Mouse (Mus musculus) A20 (cell line): ENCODE results near the gene Boc.

Experiments
- DNase-seq: peaks from one replicate; pipeline ENCODE4 v3.0.0-alpha.2; 2011; ENCODE audit warnings: low read depth, low spot score

The Boc gene

DNA sequence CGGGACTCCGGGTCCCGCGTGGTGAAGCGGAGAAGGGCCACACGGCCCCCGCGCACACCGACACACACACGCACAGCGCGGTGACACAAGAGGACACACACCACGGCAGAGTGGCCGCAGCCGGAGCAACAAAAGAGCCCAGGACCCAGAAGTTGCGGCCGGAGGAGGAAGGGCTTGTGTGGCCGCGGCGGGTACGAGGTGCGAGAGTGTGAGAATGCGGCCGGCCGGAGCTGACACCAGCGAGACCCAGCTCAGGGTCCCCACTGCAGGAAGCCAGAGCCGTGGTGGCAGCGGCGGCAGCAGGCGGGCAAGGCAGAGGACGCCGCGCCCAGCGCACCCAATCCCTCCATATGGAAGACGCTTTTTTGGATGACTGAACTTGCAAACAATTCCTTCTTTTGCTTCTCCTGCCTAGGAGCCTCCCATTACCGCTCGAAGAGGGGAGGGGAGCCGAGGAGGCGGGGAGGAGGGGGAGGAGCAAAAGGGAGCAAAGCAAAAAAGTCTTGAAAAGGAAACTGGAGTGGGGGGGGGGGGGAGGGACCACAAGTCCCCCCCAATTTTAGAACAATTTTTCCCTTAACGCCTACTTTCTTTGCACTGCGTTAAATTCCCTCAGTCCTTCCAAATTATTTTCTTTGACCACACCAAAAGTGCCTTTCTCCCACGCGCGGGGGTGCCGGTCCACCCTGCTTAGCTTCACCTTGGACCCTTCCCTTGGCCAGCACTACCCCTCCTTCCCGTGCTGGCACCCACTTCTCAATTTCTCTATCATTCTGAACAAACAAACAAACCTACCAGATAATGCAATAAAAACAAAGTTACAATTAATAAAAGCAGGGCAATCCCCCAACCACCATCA lies at the start of gene Boc:
Gene Boc, minus strand, starts transcription at position 427 of the 859 bp plus-strand sequence.
- no peak for DNase-seq

DNA sequence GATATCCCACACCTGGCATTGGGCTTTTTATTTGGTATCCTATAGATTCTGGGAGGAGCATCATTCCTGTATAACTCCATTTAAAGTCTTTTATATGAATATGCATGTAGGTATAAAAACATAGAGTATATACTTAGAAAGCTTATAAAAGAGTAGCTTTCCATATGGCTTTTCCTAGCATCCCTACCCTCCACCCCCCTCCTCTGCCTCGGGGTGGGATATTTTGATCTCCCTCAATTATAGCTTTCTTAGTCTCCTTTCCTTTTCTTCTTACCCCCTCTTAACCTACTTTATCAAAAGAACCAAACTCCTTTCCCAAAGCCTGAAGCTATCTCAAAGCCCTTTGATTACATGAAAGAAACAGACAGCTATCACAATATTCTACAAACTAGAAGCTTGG lies 47.9 kb upstream of the Boc start:
- DNase-seq = no peak

DNA sequence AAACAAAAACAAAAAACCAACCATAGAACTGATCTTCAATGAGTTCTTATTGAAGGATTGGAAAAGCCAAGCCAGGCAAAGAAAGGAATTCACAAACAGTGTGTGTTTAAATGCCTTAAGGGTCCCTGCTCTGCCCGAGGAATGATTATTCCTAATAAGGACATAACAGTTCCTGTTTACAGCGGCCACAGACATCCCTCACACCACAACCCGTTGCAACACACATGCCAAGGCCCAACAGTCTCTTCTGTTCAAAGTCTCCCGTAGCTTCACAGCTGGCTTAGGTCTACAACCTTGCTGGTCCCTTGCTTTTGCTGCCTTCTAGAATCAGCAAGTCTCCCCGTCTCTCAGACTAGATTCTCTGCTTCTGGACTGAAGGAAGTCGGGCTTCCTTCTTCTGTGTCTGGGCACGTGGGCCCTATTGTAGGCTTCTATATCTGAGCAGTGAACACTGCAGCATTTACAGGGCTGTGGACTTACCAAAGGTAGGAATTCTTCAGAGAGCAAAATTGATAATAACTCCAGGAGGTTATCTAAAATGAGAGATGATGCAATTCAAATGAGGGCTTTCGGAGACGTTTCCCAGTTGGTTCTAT lies 45.4 kb upstream of the Boc start:
- no peak for DNase-seq

DNA sequence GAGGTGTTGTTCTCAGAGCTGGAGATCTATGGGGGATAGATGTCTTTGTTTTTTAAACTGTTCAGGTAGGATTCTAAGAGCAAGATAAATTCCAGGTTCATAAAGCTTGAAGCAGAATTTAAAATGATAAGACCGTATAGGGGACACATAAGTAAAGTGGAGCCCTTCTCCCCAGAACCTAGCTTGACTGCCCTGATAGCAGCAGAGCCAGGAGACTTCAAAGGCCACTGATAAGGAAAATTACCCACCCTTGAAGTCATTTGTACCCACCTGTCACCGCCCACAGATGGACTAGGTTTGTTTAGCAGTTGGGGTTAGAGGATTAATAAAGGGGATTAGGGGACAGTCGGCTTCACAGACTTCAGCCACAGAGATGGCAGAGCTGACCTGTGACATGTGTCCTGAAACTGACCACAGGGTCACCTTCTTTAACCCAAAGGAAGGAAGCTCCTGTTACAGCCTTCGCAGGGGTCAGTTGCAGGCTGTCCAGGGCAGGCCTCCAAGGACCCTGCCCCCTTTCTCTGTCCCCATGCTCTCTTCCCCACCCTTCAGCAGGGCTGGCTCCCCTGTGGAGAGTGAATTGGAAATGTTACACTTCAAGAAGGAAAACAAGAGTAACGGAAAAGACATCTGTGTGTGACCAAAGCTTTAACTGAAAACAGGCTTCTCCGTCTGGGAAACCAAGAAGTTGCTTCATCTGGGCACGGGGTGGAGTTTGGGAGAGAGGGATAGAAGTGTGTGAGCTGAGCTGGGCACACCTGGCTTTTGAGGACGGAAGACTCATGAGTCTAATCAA lies 43.5 kb upstream of the Boc start:
- no peak for DNase-seq

DNA sequence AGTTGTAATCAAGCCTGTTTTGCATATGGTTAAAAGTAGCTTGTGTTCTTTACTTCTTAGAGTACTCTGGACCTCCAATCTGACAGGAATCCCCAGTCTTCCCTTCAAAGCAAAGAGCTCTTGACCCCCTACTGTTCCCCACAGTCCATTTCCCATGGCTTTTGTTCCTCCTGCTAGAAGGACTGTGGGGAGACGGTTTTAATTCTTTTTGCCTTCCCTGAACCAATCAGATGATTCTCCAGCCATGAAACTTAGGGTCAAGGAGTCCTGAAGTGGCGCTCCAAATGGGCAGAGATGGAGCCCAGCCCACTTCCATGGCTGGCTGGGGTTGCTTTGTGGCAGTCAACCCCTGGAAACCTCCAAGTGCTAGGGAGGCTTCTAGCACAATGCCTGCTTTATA lies 42.5 kb upstream of the Boc start:
- DNase-seq = no peak

DNA sequence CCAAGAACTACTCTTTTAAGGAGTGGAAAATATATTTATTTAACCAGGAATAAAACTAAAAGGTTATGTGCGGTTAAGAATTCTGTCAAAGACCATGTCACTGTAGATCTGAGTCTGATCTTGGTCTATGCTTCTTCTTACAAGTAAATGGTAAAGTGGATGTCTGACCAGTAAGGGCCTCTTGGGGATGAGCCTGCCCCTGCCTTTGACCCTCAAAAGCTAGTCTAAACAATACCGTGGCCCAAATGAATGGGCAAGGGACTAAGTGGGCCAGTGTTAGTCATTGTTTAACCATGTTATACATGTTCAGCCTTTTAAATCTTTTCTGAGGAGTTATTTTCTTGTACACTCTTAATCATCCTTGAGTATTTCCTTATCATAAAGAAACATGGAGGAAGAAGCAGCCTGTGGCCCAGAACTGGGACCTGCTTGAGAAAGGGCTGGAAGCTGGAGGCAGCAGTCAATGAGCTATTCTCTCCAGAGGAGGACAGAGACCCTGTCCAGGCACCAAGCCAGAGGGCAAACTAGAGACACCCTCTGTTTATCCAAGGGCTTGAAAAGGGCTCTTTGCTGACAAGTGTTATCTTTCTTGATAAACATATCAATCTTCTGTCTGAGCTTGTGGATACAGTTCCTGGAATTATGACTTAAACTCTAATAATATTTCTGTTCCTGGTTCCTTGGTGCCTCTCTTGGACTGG lies 38.6 kb upstream of the Boc start:
- DNase-seq = no peak

DNA sequence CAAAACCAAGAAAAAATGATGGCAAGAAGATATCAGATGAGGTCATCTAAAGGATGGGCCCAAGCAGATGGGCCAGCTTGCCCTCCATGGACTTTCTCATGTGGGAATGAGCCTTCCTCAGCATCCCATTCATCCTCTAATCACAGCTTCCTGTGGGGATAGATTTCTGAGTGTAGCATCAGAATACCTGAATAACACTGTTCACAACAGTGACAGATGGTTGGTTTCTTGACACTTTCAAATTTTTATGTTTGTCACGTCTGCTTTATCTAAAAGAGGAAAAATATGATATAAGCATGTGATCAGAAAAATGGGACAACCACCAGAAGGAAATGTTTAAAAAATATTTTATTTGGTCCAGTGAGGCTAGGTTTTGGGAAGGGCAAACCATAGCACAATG lies 30.8 kb upstream of the Boc start:
- no peak for DNase-seq

DNA sequence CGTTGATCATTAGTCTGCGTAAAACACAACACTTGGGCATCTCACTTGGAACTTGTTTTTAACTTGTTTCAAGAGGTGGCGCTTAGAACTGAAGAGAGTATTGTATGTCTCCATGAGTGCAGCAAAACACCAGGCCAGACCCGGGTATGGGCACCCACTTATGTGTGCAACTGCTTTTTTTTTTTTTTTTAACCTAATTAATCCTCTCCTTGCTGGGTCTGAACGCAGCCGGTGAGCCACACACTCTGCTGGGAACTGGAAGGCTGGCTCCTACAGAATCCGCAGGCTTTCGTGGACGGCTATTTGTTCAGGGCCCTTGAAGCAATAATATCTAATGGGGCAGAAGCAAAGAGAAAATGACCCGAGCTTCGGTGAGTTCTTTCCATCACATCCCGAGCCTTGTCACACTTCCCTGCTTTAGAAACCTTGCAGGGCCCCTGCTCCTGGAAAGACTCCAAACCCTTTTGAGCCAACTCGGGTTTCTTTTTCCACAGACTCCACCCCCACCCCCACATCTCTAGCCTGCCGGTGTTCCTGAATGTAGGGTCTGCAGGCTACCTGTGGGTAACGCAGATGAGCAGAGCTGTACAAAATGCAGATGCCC lies 20.8 kb upstream of the Boc start:
- no peak for DNase-seq

DNA sequence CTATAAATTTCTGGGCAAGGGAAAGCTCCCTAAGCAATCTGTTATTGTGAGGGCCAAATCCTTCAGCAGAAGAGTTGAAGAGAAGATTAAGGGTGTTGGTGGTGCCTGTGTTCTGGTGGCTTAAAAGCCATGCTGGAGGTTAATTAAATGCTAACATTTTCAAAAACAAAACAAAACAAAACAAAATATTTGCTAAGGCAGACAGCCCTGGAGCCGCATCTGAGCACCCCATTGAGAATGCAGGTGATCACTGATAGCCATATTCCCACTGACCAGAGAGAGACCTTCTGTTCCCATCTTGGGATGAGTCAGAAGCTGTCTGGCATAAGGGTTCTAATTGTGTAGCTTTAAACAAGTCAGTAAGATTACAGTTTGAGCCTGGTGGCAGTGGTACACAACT lies 19.9 kb upstream of the Boc start:
- DNase-seq = no peak

DNA sequence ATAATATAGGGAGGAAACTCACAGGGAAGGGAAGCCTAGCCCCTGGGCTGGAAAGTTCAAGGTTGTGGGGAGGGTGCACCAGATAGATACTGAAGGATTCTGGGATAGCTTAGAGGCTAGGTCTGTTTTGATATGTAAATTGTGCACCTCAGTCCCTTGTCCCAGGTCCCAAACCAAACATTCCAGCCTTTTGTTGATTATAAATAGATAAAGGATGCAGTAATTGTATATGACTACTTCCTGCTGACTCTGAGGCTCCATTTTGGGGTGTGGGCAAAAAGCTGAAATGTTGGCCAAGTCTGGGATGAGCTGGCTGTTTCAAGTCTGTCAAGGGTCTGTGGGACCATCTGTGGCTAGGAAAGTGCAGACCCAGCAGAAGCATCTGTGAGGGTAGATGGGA lies 9.4 kb upstream of the Boc start:
- DNase-seq = no peak

DNA sequence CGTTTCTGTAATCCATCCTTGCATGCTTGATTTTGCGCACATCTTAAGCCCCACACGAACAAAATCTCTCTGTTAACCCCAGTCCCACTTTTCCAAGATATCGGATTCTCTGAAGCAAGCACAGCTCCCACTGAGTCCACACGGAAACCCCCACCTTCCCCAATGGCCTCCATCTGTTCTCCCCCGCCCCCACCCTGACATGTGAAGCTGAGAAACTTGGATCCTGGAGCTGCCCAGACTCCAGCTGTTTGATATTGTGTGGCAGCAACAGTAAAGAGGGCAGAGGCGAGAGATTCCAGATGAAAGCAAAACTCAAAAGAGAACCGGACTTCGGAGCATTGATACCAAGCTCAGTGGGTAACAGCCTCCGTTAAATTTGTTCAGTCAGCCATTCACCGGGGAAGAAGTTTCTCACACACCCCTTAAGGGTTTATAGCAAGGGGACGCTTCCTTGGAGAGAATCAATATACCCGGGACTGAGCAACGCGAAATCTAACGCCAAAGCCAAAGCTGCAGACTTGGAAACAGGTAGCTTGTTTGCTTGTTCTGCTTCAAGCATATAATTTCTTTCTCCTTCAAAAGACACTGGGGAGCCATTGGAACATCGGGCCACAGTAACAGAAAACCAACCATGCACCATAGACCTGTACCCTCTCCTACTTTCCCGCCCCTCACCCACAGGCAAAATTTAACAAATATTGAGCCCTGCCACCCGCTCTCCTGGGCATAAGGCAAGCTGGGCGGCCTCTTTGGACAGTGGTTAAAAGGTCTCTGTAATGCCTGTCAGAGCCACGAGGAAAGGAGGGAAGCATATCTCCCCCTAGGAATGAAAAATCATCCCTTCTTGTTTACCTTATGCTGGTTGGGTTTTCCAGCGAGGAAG lies 6.9 kb upstream of the Boc start:
- DNase-seq = no peak

DNA sequence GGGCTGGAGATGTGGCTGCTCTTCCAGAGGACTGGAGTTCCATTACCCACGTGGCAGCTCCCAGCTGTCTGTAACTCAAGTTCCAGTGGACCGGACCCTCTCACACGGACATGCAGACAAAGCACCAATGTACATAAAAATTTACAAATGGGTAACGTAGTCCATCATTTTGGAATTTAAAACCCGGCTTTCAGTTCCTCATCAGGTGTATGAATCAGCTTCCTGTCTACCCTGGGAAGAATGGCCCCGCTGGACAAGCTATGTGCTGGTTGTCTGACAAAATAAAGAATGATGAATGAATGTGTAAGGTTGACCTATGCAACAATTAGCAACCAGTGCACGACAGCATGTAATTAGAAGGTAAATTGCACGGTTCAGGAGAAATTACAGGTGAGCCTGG lies 5.7 kb upstream of the Boc start:
- no peak for DNase-seq

DNA sequence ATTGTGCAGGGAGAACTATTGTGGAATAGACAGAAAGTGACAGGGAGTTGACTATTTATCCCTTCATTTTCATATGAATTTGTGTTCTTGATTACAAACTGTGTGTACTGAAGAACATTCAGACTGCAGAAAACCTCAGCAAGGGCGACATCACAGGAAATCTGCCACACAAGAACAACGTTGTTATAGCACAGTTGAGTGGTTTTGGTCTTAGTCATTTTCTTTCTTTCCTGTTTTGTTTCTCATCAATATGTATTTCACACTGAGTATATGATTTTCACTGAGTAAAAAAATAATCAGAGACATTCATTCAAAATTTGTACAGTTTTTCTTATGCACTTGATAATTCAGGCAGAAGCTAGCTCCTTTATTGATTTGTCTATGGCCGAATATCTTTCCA lies 3.4 kb upstream of the Boc start:
- no peak for DNase-seq

DNA sequence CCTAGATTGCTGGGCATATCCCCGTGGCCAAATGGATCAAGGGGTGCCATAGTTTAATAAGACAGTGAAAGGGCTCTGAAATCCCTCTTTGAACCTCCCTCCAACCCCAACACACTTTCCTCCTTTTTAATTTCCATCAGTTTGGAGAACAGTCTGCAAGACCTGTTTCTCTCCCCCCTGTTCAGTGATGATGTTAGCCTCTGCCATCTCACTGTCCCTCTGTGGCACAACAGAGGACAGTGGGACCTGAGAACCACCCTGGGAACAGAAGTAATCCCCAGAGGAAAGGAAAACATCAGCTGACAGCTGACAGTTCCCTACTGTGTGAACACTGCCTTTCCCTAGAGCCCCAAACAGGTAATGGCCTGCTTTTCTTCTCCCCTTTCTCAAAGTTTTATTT lies 1.5 kb upstream of the Boc start:
- no peak for DNase-seq

DNA sequence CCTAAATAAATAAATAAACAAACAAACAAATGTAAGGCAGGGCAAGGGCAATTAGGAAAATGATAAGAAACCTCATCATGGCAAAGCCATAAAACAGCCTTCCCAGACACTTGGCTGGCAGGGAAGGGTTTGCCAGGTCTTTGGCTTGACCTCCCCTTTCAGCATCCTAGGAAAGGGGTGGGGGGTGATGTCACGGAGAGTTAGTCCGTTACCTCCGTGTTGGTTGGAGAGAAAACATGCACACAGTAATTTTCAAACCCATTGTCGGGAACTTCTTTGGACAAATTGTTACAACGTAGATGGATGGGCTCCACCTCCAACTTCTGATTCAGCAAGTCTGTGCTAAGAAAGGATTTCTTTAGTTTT lies 616 bp upstream of the Boc start:
- DNase-seq = no peak

DNA sequence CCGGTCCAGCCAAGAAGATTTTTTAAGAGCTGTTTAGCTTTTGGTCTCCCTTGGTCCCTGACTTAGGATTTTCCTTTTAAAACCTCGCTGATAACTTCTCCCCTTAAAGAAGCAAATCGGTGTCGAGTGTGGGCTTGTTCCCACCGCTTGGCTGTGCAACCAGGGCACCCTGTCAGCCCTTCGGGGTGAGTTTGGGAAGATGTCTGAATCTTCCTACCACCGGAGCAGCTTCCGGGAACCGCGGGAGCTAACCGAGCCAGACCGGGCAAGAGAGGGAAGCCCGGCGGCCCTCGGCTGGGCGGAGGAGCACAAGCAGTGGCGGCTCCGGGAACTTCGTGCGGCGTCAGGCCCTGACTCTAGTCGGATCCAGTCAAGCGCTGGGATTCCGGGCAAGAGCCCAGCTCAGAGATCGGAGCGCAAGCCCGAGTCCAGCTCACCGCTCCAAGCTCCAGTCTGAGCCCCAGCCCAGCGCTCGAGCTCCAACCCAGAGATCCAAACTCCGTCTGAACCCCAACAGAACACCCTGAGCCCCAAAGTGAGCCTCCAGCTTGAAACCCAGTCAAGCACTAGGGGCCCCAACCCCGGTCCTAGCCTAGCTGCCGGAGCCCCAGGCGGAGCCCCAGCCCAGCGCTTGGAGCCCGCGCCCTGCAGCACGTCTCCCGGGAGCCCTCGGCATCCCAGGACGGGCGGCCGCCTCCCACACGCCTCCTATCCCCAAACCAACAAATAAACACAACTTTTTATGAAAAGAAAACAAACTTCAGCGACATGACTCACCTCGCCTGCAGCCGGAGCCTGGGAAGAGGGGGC lies 831 bp downstream of the Boc start:
- no peak for DNase-seq

DNA sequence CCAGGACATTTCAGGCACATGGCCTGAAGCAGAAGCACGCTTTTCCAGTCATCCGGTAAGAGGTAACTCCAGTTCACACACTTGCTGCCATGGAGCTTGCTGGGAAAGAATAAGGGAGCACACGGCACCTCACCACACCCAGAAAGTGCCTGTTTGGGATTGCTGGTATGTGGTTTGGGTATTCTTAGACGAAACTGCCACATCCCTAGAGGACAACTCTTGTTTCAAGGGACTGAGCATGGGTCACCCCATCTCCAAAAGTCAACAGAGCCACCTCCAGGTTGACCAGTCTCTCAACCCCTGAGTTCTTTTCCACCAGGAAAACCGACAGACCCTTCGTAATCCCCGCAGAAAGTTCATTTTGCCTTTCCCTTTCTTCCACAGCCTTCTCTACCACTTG lies 1.6 kb downstream of the Boc start:
- DNase-seq = no peak

DNA sequence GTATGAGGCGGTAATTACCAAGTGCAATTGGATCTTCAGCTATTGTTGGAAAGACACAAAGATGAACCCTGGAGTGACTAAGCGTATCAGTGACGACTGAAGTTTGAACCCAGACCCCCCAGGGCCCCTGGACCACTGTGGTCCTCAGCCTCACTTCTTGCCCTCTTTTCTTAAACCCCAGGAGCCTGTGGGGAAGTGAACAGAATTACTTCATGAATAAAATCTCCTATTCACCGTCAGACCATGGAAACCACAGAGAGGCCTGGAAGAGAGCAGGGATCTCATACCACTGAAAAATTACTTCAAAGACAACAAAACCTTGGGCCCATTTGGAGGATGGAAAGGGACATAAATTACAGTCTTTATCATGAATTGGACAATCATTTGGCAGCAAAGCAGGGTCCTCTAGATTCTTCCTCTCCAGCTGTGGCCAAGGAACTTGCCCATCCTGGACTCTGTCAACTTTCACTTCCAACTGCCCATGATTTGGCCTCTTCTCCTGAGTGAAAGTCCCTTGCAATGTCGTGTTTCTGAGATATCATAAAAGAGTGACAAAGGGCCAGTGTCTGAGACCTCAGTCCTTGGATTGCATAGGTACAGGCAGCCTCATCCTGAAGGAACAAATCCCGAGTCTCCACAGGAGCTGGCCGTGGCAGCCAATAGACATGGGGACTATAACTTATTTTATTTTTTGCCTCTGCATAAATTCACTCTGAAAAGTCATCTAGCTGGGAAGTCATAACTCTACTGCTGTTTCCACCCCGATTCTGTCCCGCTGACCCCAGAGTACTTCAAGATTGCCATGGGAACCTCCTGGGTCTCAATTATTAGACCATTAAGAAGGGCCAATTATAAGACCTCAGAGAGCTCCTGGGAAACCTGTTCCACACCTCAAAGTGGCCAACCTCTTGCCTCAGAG lies 2.6 kb downstream of the Boc start:
- DNase-seq = no peak

DNA sequence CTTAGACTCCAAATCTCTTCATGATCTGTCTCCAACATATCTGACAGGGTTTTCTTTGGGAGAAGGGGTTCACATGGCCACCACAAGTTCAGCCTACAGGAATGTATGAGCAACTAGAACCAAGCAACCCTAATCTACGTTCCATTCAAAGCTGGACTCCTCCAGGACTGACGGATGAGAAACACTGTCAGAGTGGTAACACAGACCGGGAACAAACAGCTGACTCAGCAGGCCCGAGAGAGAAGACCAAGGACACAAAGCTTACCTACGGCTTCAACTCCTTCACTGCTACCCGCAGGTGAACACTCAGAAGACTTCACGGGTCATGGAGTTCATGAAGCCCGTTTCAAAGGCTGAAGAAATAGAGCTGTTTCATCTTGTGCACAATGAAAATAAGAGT lies 4.8 kb downstream of the Boc start:
- DNase-seq = no peak
